Mouse (Mus musculus) heart, adult 2 months (tissue): ENCODE results near the gene Spata48.

Experiments
- CTCF ChIP-seq: fragments of 200-600 bp; IDR thresholded peaks from 2 replicates; pipeline ENCODE4 v1.8.1; 2022; ENCODE audit warnings: antibody characterized with exemption, mild to moderate bottlenecking, moderate library complexity
- EP300 ChIP-seq: fragments of 200-500 bp; IDR thresholded peaks from 2 replicates; pipeline ENCODE4 v1.6.1; 2011; ENCODE audit warnings: low read depth, low read length, control low read depth; ENCODE audit not compliant: insufficient read depth
- POLR2A ChIP-seq: fragments of 200-500 bp; IDR thresholded peaks from 2 replicates; pipeline ENCODE4 v1.6.1; 2011; ENCODE audit warnings: mild to moderate bottlenecking, low read depth, low read length, control low read depth; ENCODE audit not compliant: insufficient read depth

DNA sequence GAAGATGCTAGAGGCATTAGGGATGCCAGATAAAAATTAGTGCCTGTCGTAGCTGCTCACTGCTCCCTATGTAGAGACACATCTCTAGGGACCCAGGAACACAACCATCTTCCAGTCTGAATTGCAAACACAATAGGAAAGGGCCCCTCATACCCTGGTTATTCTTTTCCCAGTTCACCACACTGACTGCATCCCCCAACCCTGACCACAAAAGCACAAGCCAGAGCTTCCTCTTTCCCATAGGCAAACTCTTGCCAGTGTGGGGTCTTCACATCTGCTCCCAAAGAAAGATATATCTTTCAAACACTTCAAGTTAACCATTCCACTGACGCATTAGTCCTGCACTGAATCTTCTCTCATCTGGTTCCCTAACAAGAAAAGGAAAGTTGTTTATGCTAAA, 68.2 kb downstream of the Spata48 start:
- no peak for TF ChIP-seq CTCF
- TF ChIP-seq POLR2A = no peak
- no peak for TF ChIP-seq EP300
